Mouse (Mus musculus): ENCODE measurements around the gene Mfap1a. TPM values are rescaled to one million over a fixed set of nuclear protein-coding genes. Genes with fewer than 3 reads are reported as not detected.
"Not testable (repeated sequence)": the region's sequence is repeated elsewhere in the genome, so short reads cannot be mapped to it uniquely, and the experiment has no call there.

Gene Mfap1a
- total and polyA plus RNA-seq, 2 experiments = 1.2 to 9.7 TPM

GRCm38 (mm10) chr2:121480498-121480897, 26.0 kb downstream of the Mfap1a start:
- peak; percentile 45 for DNase-seq (ENCODE audit: extremely low read depth, low read depth, low spot score)
- Histone ChIP-seq H3K27me3 (ENCODE audit: control insufficient read depth, insufficient read depth, low read length) (no peaks in the 10 kb centered on the region), H3K27ac (replicated peaks; ENCODE audit: insufficient read depth, low read depth, low read length) (no peak overlapping the region), H3K4me1 (ENCODE audit: control insufficient read depth, insufficient read depth, low read length) (no peaks in the 10 kb centered on the region), H3K4me3 (ENCODE audit: insufficient read depth, low read depth, low read length) (no peak overlapping the region), H3K79me2 (ENCODE audit: control insufficient read depth, insufficient read depth, low read length) (no peaks in the 10 kb centered on the region), H3K9ac (ENCODE audit: low read depth, low read length) (no peak overlapping the region), H3K36me3 (ENCODE audit: control insufficient read depth, insufficient read depth, low read length) (no peaks in the 10 kb centered on the region)
- TF ChIP-seq POLR2A (IDR thresholded peaks at IDR 0.05; ENCODE audit: extremely low read depth, insufficient read depth, low read length) (no peak), CTCF (IDR thresholded peaks at IDR 0.05; ENCODE audit: low read depth, low read length) (peak; percentile 90)
- 54% methylated on average over 3 of the region's 3 CpGs for WGBS

GRCm38 (mm10) chr2:121477491-121478266, 28.8 kb downstream of the Mfap1a start:
- no peaks in the 10 kb centered on the region; the same call in 1 of the 2 replicates for H3K4me1 ChIP-seq (ENCODE audit: control insufficient read depth, insufficient read depth, low read length)
- H3K27ac ChIP-seq (replicated peaks; ENCODE audit: insufficient read depth, low read depth, low read length) = no peak overlapping the region
- H3K9ac ChIP-seq (ENCODE audit: low read depth, low read length) = no peak overlapping the region
- no peaks in the 10 kb centered on the region for H3K79me2 ChIP-seq (ENCODE audit: control insufficient read depth, insufficient read depth, low read length)
- no peaks in the 10 kb centered on the region for H3K36me3 ChIP-seq (ENCODE audit: control insufficient read depth, insufficient read depth, low read length)
- no peak overlapping the region for H3K4me3 ChIP-seq (ENCODE audit: insufficient read depth, low read depth, low read length)
- TF ChIP-seq CTCF (IDR thresholded peaks at IDR 0.05; ENCODE audit: low read depth, low read length) = no peak
- no peak for TF ChIP-seq POLR2A (IDR thresholded peaks at IDR 0.05; ENCODE audit: extremely low read depth, insufficient read depth, low read length)
- no peak for DNase-seq (ENCODE audit: extremely low read depth, low read depth, low spot score)
- H3K27me3 ChIP-seq (ENCODE audit: control insufficient read depth, insufficient read depth, low read length) = no peaks in the 10 kb centered on the region
- WGBS = 90% methylated on average over 3 of the region's 3 CpGs

- H3K36me3 ChIP-seq (ENCODE audit: control insufficient read depth, insufficient read depth, low read length); H3K27ac ChIP-seq (replicated peaks; ENCODE audit: insufficient read depth, low read depth, low read length); H3K9ac ChIP-seq (ENCODE audit: low read depth, low read length); DNase-seq (ENCODE audit: extremely low read depth, low read depth, low spot score); H3K79me2 ChIP-seq (ENCODE audit: control insufficient read depth, insufficient read depth, low read length); H3K27me3 ChIP-seq (ENCODE audit: control insufficient read depth, insufficient read depth, low read length); H3K4me1 ChIP-seq (ENCODE audit: control insufficient read depth, insufficient read depth, low read length); H3K4me3 ChIP-seq (ENCODE audit: insufficient read depth, low read depth, low read length): not testable (repeated sequence)
- WGBS = 100% methylated on average over 2 of the region's 2 CpGs
These were observed 31.2 kb downstream of the Mfap1a start for GRCm38 (mm10) chr2:121475306-121475705.

- H3K79me2 ChIP-seq (ENCODE audit: control insufficient read depth, insufficient read depth, low read length) = peaks cover 5% of the 10 kb centered on the region; the same call in 1 of the 2 replicates
- DNase-seq (ENCODE audit: extremely low read depth, low read depth, low spot score) = no peak
- TF ChIP-seq POLR2A (IDR thresholded peaks at IDR 0.05; ENCODE audit: extremely low read depth, insufficient read depth, low read length) = no peak
- TF ChIP-seq CTCF (IDR thresholded peaks at IDR 0.05; ENCODE audit: low read depth, low read length) = no peak
- peak overlapping the region; percentile 61 for H3K4me3 ChIP-seq (ENCODE audit: insufficient read depth, low read depth, low read length)
- no peaks in the 10 kb centered on the region for H3K36me3 ChIP-seq (ENCODE audit: control insufficient read depth, insufficient read depth, low read length)
- peaks cover 5% of the 10 kb centered on the region for H3K4me1 ChIP-seq (ENCODE audit: control insufficient read depth, insufficient read depth, low read length)
- H3K9ac ChIP-seq (ENCODE audit: low read depth, low read length) = no peak overlapping the region
- WGBS = 28% methylated on average over 8 of the region's 8 CpGs
- H3K27ac ChIP-seq (replicated peaks; ENCODE audit: insufficient read depth, low read depth, low read length) = no peak overlapping the region
- no peaks in the 10 kb centered on the region for H3K27me3 ChIP-seq (ENCODE audit: control insufficient read depth, insufficient read depth, low read length)
These were observed 32.3 kb downstream of the Mfap1a start for GRCm38 (mm10) chr2:121474180-121474535.

- WGBS = 4% methylated on average over 41 of the region's 41 CpGs
- not testable (repeated sequence) for H3K36me3 ChIP-seq (ENCODE audit: control insufficient read depth, insufficient read depth, low read length); H3K4me1 ChIP-seq (ENCODE audit: control insufficient read depth, insufficient read depth, low read length)
These were observed 32.9 kb downstream of the Mfap1a start, which contains the start of gene Mfap1b for GRCm38 (mm10) chr2:121473301-121474179. TSS of gene Mfap1b (minus strand) at chr2:121474067.

GRCm38 (mm10) chr2:121472783-121473182, 33.7 kb downstream of the Mfap1a start:
- not testable (repeated sequence) for H3K27me3 ChIP-seq (ENCODE audit: control insufficient read depth, insufficient read depth, low read length); H3K4me3 ChIP-seq (ENCODE audit: insufficient read depth, low read depth, low read length); H3K4me1 ChIP-seq (ENCODE audit: control insufficient read depth, insufficient read depth, low read length); H3K9ac ChIP-seq (ENCODE audit: low read depth, low read length); H3K79me2 ChIP-seq (ENCODE audit: control insufficient read depth, insufficient read depth, low read length); DNase-seq (ENCODE audit: extremely low read depth, low read depth, low spot score); H3K36me3 ChIP-seq (ENCODE audit: control insufficient read depth, insufficient read depth, low read length); H3K27ac ChIP-seq (replicated peaks; ENCODE audit: insufficient read depth, low read depth, low read length)
- WGBS = 93% methylated on average over 3 of the region's 3 CpGs

More at GRCm38 (mm10) chr2:121473301-121474179, 32.9 kb downstream of the Mfap1a start, which contains the start of gene Mfap1b:
- Histone ChIP-seq H3K27ac (replicated peaks; ENCODE audit: insufficient read depth, low read depth, low read length) (peak within 1 kb of the TSS; percentile 21; the same call in 1 of the 2 replicates), H3K4me3 (ENCODE audit: insufficient read depth, low read depth, low read length) (peak within 1 kb of the TSS; percentile 61), H3K9ac (ENCODE audit: low read depth, low read length) (peak within 1 kb of the TSS; percentile 56)
- TF ChIP-seq POLR2A (IDR thresholded peaks at IDR 0.05; ENCODE audit: extremely low read depth, insufficient read depth, low read length) = peak; percentile 88
- H3K27me3 ChIP-seq (ENCODE audit: control insufficient read depth, insufficient read depth, low read length); H3K79me2 ChIP-seq (ENCODE audit: control insufficient read depth, insufficient read depth, low read length): not testable (repeated sequence)
- DNase-seq (ENCODE audit: extremely low read depth, low read depth, low spot score) = peak; percentile 89

GRCm38 (mm10) chr2:121468982-121469381, 37.5 kb downstream of the Mfap1a start:
- not testable (repeated sequence) for H3K4me1 ChIP-seq (ENCODE audit: control insufficient read depth, insufficient read depth, low read length); H3K36me3 ChIP-seq (ENCODE audit: control insufficient read depth, insufficient read depth, low read length); DNase-seq (ENCODE audit: extremely low read depth, low read depth, low spot score)

More at GRCm38 (mm10) chr2:121468982-121469381, 37.5 kb downstream of the Mfap1a start:
- not testable (repeated sequence) for H3K9ac ChIP-seq (ENCODE audit: low read depth, low read length); H3K79me2 ChIP-seq (ENCODE audit: control insufficient read depth, insufficient read depth, low read length); H3K27ac ChIP-seq (replicated peaks; ENCODE audit: insufficient read depth, low read depth, low read length); H3K27me3 ChIP-seq (ENCODE audit: control insufficient read depth, insufficient read depth, low read length); H3K4me3 ChIP-seq (ENCODE audit: insufficient read depth, low read depth, low read length)
- WGBS = 0% methylated on average over 1 of the region's 6 CpGs

All from liver, adult 2 months (tissue).